Mouse (Mus musculus): ENCODE data around the gene Klf4.
A peak's percentile ranks its signal among the peaks of the same experiment; 100 is the strongest.

Gene Klf4

GRCm38 (mm10) chr4:55532407-55533195 lies at the start of gene Klf4:
Gene Klf4, minus strand, starts transcription at chr4:55532466.
- peak; percentile 89 for DNase-seq (ENCODE audit: low spot score)

DNA sequence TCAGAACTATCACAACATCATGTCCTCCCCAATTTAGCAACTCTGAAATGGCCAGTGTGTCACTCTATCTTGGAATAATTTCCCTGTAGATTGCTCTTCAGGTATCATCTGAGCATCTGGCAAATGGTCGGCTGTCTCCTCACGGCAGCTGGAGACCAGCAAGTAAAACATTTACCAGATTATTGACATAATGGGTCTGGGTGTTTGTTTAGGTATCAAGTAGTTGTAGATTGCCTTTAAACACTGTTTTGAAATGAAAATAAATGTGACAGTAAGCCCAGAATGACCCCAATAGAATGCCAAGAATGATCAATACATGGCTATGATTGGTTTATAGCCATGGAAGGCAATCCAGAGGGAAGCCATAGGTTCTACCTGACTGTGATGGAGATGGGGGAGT lies 39.2 kb upstream of the Klf4 start:
- DNase-seq (ENCODE audit: low spot score) = no peak

DNA sequence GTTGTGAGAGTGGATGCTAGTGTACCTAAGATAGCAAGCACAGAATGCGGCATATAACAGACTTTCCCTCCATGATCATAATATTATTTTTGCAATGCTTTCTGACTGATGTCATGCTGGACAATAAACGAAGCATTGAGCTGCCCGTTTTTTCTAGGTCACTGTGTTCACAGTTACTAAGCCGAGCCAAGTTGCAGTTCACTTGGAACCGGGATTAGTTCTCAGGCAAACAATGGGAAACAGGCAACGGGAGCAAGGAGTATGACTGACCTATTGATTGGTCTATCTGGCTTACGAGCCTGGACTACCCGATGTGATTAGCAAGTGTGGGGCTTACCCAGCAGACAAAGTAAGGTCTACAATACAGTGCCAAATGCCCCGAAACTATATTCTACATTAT lies 35.7 kb upstream of the Klf4 start:
- no peak for DNase-seq (ENCODE audit: low spot score)

- no peak for DNase-seq (ENCODE audit: low spot score)
Observed at GRCm38 (mm10) chr4:55567575-55567974, 35.3 kb upstream of the Klf4 start.

DNA sequence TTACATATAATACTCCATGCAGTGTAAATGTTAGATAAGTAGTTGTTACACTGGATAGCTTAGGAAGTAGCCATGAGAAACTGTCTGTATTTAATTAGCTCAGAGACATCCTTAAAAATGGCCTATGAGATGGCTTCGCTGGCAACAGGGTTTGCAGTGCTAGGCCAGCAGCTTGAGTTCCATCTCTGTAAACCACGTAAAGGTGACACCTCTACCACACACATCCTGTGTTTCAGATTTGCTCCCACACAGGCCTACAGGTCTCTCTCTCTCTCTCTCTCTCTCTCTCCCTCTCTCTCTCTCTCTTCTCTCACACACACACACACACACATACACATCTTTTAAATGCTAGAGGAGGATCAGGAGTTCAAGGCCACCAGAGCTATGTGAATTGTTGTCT lies 32.1 kb upstream of the Klf4 start:
- DNase-seq (ENCODE audit: low spot score) = no peak

DNA sequence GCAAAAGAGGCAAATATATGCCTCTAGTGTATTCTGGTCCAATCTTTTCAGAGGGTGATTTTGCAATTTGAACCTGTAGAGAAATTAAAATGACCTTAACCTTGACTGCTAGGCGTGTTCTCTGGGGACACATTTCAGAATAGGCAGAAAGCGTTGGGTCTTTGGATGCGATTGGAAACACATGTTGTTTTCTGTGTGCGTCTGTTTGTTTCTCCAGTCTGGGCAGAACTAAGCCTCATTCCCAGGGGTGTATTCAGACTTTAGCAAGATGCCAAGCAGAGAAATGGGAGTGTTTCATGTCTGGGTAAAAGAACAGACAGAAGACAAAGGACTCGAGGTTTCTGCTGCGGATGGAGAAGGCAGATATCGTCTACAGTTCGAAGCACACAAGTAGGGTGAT lies 30.8 kb upstream of the Klf4 start:
- no peak for DNase-seq (ENCODE audit: low spot score)

DNA sequence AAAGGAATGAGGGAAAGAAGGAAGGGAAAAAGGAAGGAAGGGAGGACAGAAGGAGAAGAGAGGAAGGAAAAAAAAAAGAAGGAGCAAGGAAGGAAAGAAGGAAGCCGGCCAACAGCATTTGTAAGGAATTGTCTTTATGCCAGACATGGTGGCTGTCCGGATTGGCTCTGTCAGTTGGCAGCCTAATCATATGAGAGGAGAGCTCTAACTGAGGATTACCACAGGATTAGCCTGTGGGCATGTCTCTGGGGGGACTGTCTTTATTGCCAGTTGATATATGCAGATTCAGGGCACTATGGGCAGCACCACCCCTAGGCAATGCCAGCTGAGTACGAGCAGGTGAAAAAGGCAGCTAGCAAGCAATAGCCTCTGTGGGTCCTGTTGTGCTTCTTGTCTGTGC lies 29.8 kb upstream of the Klf4 start:
- DNase-seq (ENCODE audit: low spot score) = no peak

- DNase-seq (ENCODE audit: low spot score) = no peak
Observed at GRCm38 (mm10) chr4:55546869-55547268, 14.6 kb upstream of the Klf4 start.

GRCm38 (mm10) chr4:55542753-55543152 lies 10.5 kb upstream of the Klf4 start:
- DNase-seq (ENCODE audit: low spot score) = no peak

DNA sequence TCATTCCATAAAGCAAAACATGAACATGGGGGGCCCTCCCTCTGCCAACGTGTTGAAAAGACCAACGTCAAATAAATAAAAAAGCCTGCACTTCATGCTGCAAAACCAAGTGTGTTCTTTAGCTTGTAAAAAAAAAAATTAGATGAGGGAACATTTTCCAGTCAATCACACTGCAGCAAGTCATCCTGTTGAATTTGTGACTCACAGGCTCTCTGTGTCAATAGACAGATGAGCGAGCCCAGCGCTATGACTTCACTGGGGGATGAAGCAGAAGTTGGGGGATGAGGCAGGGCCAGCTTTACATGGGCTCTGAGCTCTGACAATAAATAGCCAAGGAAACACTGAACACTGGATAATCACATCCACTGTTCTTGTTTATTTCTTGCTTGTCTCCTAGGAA lies 9.4 kb upstream of the Klf4 start:
- DNase-seq (ENCODE audit: low spot score) = no peak

DNA sequence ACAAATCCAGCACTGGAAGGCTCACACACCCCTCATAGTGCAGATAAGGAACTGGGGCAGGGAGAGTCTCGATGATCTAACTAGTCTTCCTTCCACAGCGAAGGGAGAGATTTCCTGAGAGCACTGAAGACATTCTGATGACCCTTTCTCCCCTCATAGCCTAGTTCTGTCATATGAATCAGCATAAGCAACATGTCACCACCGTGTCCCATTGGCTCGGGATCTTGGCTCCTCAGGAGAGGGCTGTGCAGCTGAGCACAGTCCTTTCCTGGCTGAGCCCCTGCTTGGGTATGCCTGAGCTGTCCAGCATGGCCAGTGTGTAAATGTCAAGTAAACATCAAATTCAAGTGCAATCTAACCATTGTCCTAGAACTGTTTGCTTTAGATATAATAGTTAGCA lies 9.0 kb upstream of the Klf4 start:
- DNase-seq (ENCODE audit: low spot score) = no peak

DNA sequence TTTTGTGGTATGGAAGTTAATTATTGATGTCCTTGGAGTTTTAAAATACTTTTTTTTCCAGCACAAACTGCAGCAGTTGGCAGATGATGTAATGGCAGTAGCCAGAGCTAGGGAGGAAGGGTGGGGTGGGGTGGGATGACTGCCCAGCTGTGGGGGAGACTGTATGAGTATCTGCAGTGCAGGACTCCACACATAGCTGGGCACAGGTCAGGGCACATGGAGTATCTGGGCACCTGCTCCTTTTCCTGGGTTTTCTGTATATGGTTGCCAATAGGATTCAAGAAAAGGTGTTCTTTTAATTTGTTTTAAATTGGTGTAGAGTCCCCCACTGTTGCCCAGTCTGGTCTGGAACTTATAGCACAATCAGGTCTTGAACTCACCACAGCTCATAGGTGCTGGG lies 2.7 kb upstream of the Klf4 start:
- no peak for DNase-seq (ENCODE audit: low spot score)

GRCm38 (mm10) chr4:55534510-55534909 lies 2.2 kb upstream of the Klf4 start:
- no peak for DNase-seq (ENCODE audit: low spot score)

DNA sequence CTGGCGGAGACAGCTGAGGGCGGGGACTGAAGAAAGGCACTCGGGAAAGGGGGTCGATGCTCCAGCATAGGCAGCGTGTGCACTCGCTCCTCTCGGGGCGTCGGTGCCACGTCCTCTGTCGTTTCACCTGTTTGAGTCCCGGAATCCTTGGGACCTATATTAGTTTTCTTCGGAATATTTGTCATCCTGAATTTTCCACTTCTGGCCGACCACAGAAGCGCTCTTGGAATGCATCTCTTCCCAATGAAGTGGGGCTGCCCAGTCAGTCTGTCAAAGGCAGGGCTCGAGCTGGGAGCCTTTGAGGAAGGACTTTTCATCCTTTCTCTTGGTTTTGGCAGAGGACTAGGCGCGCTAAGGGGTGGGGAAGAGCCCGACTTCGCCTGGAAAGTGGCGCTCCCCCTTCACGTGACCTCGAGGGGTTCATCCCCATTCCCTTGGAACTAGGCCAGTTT lies 1.6 kb upstream of the Klf4 start:
- DNase-seq (ENCODE audit: low spot score) = no peak

DNA sequence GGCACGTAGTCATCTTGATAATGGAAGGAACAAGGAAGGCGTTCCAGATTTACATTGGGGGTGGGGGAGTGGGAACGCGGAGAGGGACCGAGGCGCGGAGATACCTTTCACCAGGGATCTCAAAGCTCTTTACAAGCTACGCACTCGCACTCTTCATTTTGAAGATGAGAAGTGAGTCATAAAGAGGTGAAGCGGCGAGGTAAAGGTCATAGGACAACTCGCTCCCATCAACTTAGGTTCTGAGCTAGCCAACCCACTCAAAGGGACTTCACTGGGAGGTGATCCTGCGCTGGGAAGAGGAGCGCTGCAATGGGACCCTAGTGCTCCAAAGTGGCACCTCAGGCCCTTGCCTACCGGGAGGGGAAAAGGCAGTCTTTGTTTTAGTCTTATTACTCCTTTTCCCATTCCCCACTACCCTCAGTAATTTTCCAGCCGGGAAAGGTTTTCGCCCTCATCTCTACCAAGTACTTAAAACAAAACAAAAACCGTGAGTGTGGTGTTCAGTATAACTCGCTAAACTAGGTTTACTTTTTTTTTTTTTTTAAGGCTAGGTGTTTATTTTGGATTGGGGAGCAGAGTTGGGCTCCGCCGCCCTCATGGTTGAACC lies 1.0 kb upstream of the Klf4 start:
- no peak for DNase-seq (ENCODE audit: low spot score)

GRCm38 (mm10) chr4:55531856-55532406 lies 335 bp downstream of the Klf4 start:
- no peak for DNase-seq (ENCODE audit: low spot score)

GRCm38 (mm10) chr4:55531096-55531855 lies 990 bp downstream of the Klf4 start:
- no peak for DNase-seq (ENCODE audit: low spot score)

- no peak for DNase-seq (ENCODE audit: low spot score)
Observed at GRCm38 (mm10) chr4:55530731-55531095, 1.6 kb downstream of the Klf4 start.

DNA sequence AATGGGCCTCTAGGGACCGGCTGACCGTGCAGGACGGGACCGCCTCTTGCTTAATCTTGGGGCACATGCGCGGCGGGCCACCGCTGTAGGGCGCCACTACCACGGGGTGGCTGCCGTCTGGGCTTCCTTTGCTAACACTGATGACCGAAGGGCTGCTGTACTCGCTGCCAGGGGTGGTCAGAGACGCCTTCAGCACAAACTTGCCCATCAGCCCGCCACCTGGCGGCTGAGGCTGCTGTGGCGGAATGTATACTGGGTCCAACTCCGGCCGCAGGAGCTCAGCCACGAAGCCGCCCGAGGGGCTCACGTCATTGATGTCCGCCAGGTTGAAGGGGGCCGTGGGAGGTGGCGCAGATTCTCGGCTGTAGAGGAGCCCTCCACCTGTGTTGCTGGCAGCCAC lies 2.0 kb downstream of the Klf4 start:
- peak; percentile 73 for DNase-seq (ENCODE audit: low spot score)

DNA sequence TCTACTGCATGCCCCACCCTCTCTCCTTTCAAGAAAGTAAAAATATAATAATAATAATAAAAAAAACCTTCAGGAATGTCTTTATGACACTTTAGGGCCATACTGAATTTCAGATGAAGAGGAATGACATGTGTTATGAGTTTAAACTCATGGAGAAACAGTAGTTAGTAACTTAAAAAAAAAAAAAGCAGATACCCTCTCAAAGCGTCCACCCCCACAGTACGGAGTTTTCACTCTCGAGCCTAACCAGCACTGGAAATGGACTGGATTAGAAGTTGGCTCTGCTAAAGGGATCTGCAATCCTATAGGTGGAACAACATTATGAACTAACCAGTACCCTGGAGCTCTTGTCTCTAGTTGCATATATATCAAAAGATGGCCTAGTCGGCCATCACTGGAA lies 3.9 kb downstream of the Klf4 start:
- no peak for DNase-seq (ENCODE audit: low spot score)

DNA sequence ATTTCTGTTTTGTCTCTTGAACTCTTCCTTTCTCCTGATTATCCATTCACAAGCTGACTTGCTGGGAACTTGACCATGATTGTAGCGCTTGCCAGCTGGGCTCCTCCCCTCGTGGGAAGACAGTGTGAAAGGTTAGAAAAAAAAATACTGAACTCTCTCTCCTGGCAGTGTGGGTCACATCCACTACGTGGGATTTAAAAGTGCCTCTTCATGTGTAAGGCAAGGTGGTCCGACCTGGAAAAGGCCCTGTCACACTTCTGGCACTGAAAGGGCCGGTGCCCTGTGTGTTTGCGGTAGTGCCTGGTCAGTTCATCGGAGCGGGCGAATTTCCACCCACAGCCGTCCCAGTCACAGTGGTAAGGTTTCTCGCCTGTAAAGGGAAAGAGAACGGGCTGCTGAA lies 4.3 kb downstream of the Klf4 start:
- DNase-seq (ENCODE audit: low spot score) = no peak

GRCm38 (mm10) chr4:55526247-55527115 lies 5.8 kb downstream of the Klf4 start:
- DNase-seq (ENCODE audit: low spot score) = no peak
